Mouse (Mus musculus): ENCODE data around the gene Glis1. TPM values are rescaled to one million over a fixed set of nuclear protein-coding genes. Genes with fewer than 3 reads are reported as not detected.

The Glis1 gene
- total RNA-seq, 2 experiments from 2014 or later, result 4.8 to 4.9 TPM

GRCm38 (mm10) chr4:107515626-107516025 lies 81.2 kb downstream of the Glis1 start:
- no peak for DNase-seq (ENCODE audit: low spot score in 2 of 2)

- peak in 1 of 2 experiments; percentile 13 for DNase-seq (ENCODE audit: low spot score in 2 of 2)
Measured at GRCm38 (mm10) chr4:107518766-107519165, 84.4 kb downstream of the Glis1 start.

GRCm38 (mm10) chr4:107520071-107520470 lies 85.7 kb downstream of the Glis1 start:
- no peak for DNase-seq (ENCODE audit: low spot score in 2 of 2)

DNA sequence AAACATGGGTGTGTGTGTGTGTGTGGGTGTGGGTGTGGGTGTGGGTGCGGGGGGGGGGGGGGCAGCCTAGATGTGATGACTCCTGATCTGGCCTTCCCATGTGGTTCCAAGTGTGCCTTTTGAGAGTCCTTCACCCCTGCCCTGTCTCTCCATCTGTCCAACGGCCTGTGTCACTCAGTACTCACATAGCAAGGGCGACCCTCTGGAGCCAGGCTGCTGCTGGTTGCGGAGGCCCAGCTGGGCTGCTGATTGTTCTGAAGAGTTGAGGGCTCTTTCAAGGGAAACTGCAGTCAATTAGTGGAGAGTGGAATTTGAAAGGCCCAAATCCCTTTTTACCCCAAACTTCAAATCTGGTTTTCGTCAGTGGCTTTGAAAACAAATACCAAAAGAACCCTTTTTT lies 86.4 kb downstream of the Glis1 start:
- no peak for DNase-seq (ENCODE audit: low spot score in 2 of 2)

GRCm38 (mm10) chr4:107523607-107524151 lies 89.3 kb downstream of the Glis1 start:
- DNase-seq (ENCODE audit: low spot score in 2 of 2), result no peak

- peak in 1 of 2 experiments; percentile 20 for DNase-seq (ENCODE audit: low spot score in 2 of 2)
Measured at GRCm38 (mm10) chr4:107535126-107535525, 100.7 kb downstream of the Glis1 start.

DNA sequence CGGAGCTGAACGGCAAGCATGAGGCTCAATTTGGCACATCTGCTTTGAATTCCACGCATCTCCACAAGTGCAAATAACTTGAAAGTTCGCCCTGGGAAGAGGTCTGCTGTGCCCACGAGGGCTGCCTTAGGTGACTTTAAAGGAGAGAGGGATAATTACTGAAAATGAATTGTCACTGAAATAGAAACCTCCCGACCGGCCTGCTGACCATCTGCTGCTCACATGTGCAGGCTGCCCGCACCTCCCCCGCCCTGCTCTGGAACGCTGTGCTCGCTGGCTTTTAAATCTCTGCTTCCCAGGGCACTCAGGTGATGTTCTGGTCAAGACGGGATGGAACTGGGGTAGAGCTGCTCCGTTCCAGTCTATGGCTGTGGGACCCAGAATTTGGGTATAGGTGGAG lies 103.7 kb downstream of the Glis1 start:
- peak in 1 of 2 experiments; percentile 11 for DNase-seq (ENCODE audit: low spot score in 2 of 2)

DNA sequence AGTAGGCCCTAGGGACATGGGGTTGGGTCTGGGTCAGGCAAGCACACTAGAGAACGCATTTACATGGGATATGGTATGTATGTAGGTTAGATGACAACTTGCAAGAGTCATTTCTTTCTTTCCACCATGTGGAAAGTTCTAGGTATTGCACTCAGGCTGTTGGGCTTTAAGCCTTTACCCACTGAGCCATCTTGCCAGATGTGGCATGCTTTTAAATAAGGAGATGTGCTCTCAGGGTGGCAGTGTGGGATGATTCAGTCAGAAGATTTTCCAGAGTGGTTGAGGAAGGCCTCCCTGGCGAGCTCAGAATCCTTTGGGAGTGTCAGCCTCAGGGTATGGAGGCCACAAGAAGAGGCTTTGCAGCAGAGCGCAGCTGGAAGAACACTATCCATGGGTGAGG lies 104.2 kb downstream of the Glis1 start:
- DNase-seq (ENCODE audit: low spot score in 2 of 2), result no peak

- DNase-seq (ENCODE audit: low spot score in 2 of 2), result no peak
Measured at GRCm38 (mm10) chr4:107539021-107539420, 104.6 kb downstream of the Glis1 start.

- DNase-seq (ENCODE audit: low spot score in 2 of 2), result peak in 1 of 2 experiments; percentile 12
Measured at GRCm38 (mm10) chr4:107541821-107542220, 107.4 kb downstream of the Glis1 start.

GRCm38 (mm10) chr4:107544843-107545242 lies 110.5 kb downstream of the Glis1 start:
- DNase-seq (ENCODE audit: low spot score in 2 of 2), result no peak

- DNase-seq (ENCODE audit: low spot score in 2 of 2), result no peak
Measured at GRCm38 (mm10) chr4:107545726-107546125, 111.3 kb downstream of the Glis1 start.

GRCm38 (mm10) chr4:107546525-107546924 lies 112.1 kb downstream of the Glis1 start:
- peak in 1 of 2 experiments; percentile 16 for DNase-seq (ENCODE audit: low spot score in 2 of 2)

DNA sequence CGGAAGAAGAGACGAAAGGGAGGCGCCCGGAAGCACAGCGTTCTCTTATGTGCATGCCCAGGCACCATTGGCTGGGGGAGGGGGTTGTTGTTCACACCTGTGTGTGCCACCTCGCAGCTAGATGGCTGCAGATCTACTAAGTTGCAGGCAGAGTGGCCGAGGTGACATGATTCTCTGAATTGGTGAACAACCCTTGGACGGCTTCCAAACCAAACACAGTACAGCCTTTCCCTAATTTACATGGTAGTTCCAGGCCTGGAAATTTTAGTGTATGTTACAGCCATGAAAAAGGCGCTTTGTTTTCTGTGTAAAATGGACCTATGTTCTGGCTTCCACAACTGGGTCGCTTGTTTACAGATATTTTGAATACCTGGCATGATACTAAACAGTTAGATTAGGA lies 115.7 kb downstream of the Glis1 start:
- DNase-seq (ENCODE audit: low spot score in 2 of 2), result peak in 1 of 2 experiments; percentile 11

- peak in 1 of 2 experiments; percentile 12 for DNase-seq (ENCODE audit: low spot score in 2 of 2)
Measured at GRCm38 (mm10) chr4:107550546-107550945, 116.2 kb downstream of the Glis1 start.

- no peak for DNase-seq (ENCODE audit: low spot score in 2 of 2)
Measured at GRCm38 (mm10) chr4:107552696-107553095, 118.3 kb downstream of the Glis1 start.

DNA sequence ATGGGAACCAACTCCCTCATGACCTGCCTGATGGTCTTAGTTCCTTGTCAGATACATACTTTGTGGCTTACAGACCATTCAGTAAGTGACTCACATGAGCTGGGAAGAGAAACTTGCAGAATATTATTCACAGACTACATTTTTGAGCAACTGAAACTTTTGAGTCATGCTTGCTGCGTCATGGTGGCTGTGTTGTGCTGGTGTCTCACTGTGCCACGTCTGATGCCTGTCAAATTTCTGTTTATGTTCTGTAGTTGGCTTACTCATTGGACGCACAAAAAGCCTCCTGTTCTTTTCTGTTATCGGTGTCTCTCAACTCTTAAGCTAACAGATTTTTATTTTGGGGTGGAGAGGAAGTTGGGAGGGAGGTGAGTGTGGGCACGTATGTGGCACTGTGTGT lies 119.4 kb downstream of the Glis1 start:
- DNase-seq (ENCODE audit: low spot score in 2 of 2), result no peak

- no peak for DNase-seq (ENCODE audit: low spot score in 2 of 2)
Measured at GRCm38 (mm10) chr4:107558801-107559200, 124.4 kb downstream of the Glis1 start.

GRCm38 (mm10) chr4:107561056-107561455 lies 126.7 kb downstream of the Glis1 start:
- no peak for DNase-seq (ENCODE audit: low spot score in 2 of 2)

DNA sequence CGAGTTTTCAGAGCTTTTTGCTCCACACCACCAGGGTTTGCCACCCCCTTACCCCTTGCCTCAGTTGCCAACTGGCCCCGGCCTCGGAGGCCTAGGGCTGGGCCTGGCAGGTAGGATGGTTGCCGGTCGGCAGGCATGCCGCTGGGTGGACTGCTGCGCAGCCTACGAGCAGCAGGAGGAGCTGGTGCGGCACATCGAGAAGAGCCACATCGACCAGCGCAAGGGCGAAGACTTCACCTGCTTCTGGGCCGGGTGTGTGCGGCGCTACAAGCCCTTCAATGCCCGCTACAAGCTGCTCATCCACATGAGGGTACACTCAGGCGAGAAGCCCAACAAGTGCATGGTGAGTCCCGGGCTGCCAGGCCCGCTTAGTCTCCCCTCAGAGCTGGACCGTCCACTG lies 133.8 kb downstream of the Glis1 start:
- DNase-seq (ENCODE audit: low spot score in 2 of 2), result no peak

DNA sequence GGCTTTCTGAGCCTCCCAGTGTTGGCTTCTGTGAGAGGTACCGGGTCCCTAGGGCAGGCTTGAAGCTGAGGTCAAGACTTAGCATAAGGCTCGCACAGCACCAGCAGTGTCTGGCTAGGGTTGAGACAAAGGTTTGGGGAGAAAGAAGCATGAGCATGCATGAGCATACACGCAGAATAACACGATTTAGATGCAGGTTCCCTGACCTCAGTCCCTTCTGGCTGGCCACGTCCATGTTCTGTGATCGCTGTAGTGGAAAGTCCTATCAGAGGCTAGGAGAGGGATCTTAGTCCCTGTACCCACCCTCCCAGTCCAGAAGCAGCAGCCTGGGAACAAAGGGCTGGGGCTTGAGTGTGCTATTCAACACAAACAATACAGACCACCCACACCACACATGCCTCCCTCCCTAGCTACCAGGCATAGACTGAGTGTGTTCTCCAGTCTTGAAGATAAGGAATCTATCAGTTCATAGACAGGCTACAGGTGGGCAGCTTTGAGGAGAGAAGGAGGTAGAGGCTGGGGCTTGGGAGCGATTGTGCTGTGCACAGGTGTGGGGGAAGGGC lies 134.6 kb downstream of the Glis1 start:
- no peak for DNase-seq (ENCODE audit: low spot score in 2 of 2)

- DNase-seq (ENCODE audit: low spot score in 2 of 2), result no peak
Measured at GRCm38 (mm10) chr4:107570329-107571014, 136.1 kb downstream of the Glis1 start.

DNA sequence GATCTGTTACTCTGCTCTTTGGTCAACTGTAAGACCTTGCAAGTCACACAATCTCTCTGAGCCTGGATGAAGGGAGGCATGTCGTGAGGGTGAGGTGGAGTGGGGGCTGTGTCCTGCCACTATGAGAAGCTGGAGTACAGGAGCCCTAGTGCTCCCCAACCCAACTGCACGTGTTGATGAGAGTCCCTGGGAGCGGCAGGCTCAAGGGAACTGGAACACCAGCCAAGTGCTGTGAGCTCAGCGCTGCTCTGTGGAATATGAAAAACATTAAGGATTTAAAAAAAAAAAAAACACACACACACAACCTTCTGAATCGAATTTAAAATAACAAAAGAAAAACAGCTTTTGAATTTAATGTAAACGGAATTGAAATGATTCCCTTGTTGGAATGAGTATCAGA lies 141.4 kb downstream of the Glis1 start:
- no peak for DNase-seq (ENCODE audit: low spot score in 2 of 2)
